Mouse (Mus musculus) liver, embryonic 14.5 days (tissue): ENCODE measurements around the gene Syn2.

Experiments used
- CTCF ChIP-seq: IDR thresholded peaks from 2 replicates; pipeline ENCODE4 v1.5.1; 2016; ENCODE audit warnings: antibody characterized with exemption, low read depth, control low read depth
- EP300 ChIP-seq: IDR thresholded peaks from 2 replicates; pipeline ENCODE4 v1.6.1; 2016; ENCODE audit warnings: antibody characterized with exemption, low read depth

DNA sequence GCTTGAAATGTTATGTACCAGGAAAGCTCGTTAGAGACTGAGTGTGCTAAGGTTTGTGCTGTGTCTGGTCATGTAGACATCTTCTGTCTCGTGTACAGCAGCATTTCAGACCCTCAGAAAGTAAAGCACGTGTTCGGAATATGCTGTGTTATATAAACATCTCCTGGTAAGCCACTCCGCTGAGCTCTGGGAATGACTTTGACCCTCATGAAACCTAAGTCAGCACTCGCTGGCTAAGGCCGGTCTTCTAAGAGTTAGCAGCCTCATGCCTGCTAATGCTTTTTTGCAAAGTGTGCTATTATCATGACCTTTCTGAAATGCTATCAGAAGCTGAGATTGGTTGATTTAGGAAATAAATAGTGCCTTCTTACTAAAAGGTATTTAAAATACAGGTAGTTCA lies 56.4 kb downstream of the Syn2 start:
- TF ChIP-seq CTCF (no peak), EP300 (no peak)
